Mouse (Mus musculus): ENCODE results near the gene Trarg1.

DNA sequence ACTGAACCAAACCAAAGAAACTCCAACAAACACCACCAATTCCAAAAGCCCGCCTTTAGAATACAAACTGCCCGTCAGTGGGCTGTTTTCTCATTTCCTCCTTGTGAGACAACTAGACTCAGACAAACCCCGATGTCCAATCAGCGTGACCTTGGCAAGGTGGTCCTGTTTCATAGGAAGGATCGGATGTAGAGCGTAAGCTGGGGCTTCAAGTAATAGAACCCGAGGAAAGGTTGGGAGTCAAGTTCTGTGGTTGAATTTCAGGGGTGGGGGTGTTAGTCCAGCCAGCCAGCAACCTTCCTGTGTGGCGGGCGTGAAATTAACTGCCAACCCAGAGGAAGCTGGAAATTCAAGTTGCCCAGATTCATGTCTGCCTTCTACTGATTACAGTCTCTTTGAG is 34.6 kb upstream of the Trarg1 start:
- TF ChIP-seq GATA1 (IDR thresholded peaks at IDR 0.05; ENCODE audit: borderline replicate concordance, low read length), result no peak
- TF ChIP-seq FLI1 (IDR thresholded peaks at IDR 0.05; ENCODE audit: low read length), result no peak
